Mouse (Mus musculus) ES-E14 (cell line): Measurements from ENCODE around the gene Cnpy3.

ENCODE experiments used
- ZC3H11A ChIP-seq: IDR thresholded peaks from 2 replicates; pipeline ENCODE4 v1.6.1; 2012; ENCODE audit warnings: low read depth, mild to moderate bottlenecking, inconsistent platforms, low read length, borderline replicate concordance
- ZNF384 ChIP-seq: IDR thresholded peaks from 2 replicates; pipeline ENCODE4 v1.6.1; 2012; ENCODE audit warnings: low read depth, low read length, inconsistent platforms

- TF ChIP-seq ZNF384 (no peak), ZC3H11A (no peak)
Observed at GRCm38 (mm10) chr17:46725273-46725672, 26.7 kb downstream of the Cnpy3 start.
